Mouse (Mus musculus) layer of hippocampus, adult 2 months (tissue): ENCODE results near the gene Dnttip2. TPM values are rescaled to one million over a fixed set of nuclear protein-coding genes. Genes with fewer than 3 reads are reported as not detected.

ENCODE experiments used
- DNase-seq, 2 experiments: peaks; one replicate each; pipeline ENCODE4 v3.0.0; 2022; ENCODE audit warnings: low spot score in 2 of 2
- H3K27ac ChIP-seq: fragments of 200-600 bp; 2 replicates; pipeline ENCODE4 v1.8.1; 2022
- H3K4me3 ChIP-seq: fragments of 200-600 bp; 2 replicates; pipeline ENCODE4 v1.8.1; 2022; ENCODE audit warnings: mild to moderate bottlenecking
- CTCF ChIP-seq: fragments of 200-600 bp; conservative IDR thresholded peaks from 2 replicates; pipeline ENCODE4 v1.8.1; 2022; ENCODE audit warnings: antibody characterized with exemption, mild to moderate bottlenecking, moderate library complexity
- total RNA-seq, 2 experiments: library from RNA; stranded (reverse); gene quantifications; 2 replicates each; pipeline ENCODE4 v1.2.3; 2021

Gene Dnttip2
- total RNA-seq, 2 experiments from 2014 or later, result 30.1 to 30.5 TPM

DNA sequence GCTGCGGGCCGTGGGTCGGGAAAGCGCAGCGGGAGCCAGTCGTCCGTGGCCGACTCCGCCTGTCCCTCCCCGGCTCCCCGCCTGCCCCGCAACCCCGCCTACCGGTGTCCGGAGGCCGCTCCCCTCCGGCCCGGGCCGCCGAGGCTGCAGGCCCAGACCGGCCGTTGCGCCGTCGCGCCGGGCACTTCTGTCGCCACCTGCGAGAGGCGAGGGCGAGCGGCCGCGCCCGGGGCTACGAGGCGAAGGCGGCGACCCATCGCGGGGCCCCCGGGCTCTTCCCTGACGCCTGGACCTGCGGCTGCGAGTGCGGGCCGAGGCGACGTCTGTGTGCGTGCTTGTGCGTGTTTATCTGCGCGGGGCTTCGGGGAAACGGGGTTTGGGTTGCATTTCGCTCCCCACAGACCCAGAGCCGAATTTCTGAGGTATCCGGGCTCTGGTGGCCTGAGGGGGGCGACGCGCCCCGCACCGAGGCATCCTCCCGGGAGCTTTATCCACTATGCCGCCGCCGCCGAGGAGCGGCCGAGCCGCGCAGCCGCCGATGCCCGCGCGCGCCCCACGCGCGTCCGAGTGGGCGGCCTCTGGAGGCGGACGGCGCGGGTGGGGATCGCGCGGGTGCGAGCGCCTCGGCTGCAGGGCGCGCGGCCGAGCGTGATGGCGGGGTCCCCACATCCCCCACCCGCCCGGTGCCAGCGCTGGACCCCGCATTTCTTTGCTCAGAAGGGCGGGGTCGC lies 19.2 kb downstream of the Dnttip2 start:
- Histone ChIP-seq H3K4me3 (peak overlapping the region; percentile 94), H3K27ac (peak overlapping the region; percentile 100)
- peak; percentile 6; the same call in 1 of the 2 replicates for TF ChIP-seq CTCF
- peak; percentile 57 to 59 for DNase-seq

DNA sequence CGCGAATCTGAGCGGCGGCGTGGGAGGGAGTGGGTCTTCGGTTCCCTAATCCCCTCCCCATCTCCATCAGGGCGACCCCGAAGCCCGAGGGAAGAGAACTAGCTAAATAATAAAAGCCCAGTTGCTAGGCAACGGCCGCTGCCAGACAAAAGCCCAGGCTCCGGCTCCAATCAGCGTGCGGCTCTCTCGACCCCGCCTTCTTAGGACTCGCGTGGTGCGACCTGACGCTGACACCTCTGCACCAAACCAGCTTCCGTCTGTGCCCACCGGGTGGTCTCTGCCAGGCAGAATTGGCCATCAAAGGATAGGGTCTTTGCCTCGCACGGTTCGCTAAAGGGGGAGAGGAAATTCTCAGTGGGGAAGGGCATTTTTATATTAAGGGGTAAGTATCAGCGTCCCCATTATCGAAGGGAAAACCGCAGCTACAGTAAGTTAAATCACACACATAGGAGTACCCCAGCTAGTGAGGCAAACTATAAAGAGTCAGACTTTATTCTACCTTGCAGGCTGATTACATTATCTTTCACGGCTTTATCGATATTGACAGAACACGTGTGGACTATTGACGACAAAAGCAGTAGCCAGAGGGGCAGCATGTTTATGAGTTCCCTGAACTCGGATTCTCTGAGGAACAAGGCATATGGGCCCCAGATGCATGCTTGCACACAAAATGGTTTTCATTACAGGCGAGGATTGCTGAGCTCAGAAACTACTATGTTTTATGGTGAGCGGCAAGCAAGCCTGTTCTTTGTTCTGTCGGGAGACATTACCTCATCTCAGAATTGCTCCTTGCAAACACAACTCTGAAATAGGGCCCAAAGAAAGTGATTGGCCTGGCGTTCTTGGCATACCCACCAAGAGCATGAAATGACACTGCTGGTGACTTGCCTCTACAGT lies 20.0 kb downstream of the Dnttip2 start, which contains the start of gene Bcar3:
Gene Bcar3 (plus strand): TSS at position 183 of the 897 bp plus-strand sequence.
- Histone ChIP-seq H3K27ac (peak within 1 kb of the TSS; percentile 100), H3K4me3 (peak within 1 kb of the TSS; percentile 94)
- DNase-seq, result peak; percentile 90 to 95
- no peak for TF ChIP-seq CTCF

DNA sequence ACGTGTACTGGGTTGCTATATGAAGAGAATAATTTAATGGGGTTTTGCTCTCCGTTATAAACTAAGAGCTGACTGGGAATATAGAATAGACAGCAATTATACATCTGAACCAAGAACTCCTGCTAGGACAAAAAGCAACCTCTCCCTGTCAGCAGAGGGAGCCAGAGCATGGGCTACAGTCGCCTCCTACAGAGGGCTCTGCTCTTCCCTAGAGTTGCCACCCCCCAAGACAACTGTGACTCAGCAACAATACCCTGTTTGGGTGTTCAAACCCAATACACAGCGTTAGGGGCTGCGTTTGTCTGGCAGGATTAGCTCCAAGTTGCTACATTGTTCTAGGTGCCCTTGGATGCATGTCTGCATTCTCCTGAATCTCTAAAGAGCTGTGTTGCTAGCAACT lies 21.3 kb downstream of the Dnttip2 start:
- H3K27ac ChIP-seq, result peak overlapping the region; percentile 100
- peak; percentile 82 for TF ChIP-seq CTCF
- DNase-seq, result peak; percentile 62 to 72

DNA sequence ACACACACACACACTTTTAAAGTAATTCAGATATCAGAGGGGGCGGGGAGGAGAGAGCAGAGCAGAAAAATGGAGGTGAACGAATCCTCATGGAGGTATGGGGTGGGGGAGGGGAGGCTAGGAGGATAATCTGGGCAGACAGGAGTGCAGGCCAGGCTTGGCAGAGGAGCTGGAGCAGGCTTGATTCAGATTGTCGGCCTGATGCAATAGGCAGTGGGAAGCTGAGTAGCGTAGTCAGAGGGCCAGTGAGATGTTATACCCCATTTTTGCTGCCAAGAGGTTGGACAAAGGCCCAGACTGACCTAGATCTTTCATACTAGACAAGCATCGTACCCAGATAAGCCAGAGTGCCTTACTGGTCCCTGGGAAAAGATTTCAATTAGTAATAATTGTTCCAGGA lies 22.8 kb downstream of the Dnttip2 start:
- Histone ChIP-seq H3K4me3 (no peak overlapping the region), H3K27ac (no peak overlapping the region)
- TF ChIP-seq CTCF, result no peak
- no peak for DNase-seq

More for the DNA sequence above, 21.3 kb downstream of the Dnttip2 start:
- H3K4me3 ChIP-seq, result no peak overlapping the region

DNA sequence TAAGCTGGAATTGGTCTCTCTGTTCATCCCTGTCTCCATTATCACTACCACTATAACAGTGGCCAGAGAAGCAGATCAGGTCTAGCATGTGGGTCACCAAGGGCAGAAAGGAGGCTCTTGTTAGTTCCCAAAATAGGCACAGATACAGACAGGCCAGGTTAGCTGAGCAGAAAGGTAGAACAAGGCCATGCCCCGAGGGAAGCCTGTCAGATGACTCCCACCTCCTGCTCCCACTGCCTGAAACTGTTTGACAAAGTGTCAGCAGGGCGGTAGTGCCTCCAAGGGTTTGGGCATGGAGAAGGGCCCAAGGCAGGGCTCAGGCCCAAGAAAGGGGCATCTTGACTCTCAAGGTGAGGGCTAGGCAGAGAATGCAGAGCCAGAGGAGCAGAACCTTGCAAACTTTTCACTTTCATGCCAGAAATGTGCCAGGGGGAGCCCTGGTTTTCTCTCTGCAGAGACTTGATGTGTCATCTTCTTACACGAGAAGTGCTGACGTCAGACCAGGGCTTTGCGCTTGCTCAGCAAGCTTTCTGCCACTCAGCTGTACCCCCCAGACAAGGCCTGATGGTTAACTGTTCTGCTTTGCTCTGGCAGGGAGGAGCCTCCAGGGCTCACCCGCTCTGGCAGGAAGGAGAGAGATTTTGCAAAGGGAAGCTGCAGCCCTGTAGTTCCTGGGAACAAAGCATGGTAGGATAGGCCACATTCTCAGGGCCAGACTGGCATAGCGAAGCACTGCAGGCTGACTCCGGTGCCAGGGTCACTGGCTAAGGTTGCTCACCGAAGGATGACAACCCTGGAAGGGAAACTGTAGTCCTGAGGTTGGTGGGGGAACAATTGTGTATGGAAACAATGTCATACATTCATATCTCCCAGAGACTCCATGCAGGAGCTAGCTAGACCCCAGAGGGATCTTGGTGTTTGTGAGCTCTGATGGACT lies 27.1 kb downstream of the Dnttip2 start:
- no peak overlapping the region for H3K4me3 ChIP-seq
- peak; percentile 67 to 81 for DNase-seq
- no peak for TF ChIP-seq CTCF
- peak overlapping the region; percentile 83 for H3K27ac ChIP-seq

DNA sequence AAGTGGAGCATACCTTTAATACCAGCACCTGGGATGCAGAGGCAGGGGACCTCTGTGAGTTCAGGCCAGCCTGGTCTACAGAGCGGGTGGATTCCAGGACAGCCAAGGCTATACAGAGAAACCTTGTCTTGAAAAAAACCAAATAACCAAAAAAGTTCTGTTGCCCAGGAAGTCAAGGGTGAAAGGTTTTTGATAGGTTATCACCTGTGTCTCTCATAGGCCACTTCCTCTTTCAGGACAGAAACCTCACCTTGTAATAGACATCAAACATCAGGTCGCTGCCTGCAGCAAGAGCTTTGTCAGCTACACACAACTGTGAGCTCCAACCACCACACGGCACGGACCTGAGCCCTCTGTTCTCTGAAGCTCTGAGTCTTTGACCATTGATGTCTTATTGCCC lies 30.4 kb downstream of the Dnttip2 start:
- no peak for DNase-seq
- Histone ChIP-seq H3K4me3 (no peak overlapping the region), H3K27ac (no peak overlapping the region)
- no peak for TF ChIP-seq CTCF

DNA sequence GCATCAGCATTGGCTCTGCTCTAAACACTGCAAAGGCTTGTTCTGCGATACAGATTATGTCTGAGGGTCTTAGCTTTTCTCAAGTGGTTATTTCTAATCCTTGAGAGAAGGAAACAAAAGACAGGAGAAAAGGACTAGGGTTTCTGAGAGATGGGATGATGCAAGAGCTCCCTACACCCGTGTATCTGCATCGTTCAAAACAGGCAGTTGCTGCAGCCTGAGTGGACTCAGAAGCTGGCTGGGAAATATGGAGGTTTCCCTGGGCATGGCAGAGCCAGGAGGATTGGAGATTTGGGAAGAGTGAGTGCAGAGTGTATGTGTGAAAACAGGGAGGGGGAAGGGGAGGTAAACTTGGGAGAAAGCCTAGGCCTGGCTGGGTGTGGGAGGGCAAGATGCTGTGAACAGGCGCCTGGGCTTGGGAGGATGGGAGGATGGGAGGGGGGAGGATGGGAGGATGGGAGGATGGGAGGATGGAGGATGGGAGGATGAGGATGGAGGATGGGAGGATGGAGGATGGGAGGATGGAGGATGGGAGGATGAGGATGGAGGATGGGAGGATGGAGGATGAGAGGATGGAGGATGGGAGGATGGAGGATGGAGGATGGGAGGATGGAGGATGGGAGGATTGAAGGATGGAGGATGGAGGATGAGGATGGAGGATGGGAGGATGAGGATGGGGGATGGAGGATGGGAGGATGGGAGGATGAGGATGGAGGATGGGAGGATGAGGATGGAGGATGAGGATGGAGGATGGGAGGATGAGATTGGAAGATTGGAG lies 33.9 kb downstream of the Dnttip2 start:
- H3K27ac ChIP-seq, result no peak overlapping the region
- no peak for DNase-seq
- TF ChIP-seq CTCF, result no peak
- H3K4me3 ChIP-seq, result no peak overlapping the region

DNA sequence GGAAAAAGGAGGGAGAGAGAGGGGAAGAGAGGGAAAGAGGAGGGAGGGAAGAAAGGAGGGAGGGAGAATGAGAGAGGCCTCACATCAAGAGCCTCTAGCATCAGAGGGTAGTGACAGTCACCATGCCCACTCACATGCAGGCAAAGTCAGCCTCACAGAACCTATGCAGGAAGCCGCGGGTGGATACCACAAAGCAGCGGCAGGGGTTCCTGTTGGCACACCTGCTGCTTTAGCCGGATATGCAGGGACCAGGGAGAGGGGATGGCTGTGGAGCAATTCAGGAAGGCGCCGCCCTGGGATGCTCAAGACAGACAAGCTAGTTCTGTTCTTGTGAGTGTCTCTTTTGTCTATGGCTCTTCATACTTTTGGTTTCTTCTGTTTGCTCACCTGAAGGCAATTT lies 34.8 kb downstream of the Dnttip2 start:
- TF ChIP-seq CTCF, result no peak
- DNase-seq, result no peak
- Histone ChIP-seq H3K4me3 (no peak overlapping the region), H3K27ac (no peak overlapping the region)

DNA sequence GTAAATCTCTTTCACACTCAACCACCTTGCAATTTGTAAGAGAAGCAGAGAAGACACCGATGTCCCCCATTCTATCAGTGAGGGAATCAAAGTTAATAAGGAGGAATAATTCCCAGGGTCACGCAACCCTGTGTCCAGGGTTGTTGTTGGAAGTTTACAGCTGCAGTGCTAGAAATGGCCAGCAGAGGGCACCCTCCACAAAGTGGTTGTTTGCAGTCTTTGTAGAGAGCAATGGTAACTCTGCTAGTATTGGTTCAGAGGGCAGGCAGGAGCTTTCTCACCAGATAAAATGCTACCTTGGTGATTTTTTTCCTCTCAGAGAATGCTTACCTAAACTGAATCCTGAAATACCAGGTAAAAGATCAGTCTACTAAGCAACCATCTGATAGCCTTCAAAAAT lies 37.9 kb downstream of the Dnttip2 start:
- TF ChIP-seq CTCF, result peak; percentile 99
- DNase-seq, result peak; percentile 62 to 89
- Histone ChIP-seq H3K4me3 (no peak overlapping the region), H3K27ac (no peak overlapping the region)

DNA sequence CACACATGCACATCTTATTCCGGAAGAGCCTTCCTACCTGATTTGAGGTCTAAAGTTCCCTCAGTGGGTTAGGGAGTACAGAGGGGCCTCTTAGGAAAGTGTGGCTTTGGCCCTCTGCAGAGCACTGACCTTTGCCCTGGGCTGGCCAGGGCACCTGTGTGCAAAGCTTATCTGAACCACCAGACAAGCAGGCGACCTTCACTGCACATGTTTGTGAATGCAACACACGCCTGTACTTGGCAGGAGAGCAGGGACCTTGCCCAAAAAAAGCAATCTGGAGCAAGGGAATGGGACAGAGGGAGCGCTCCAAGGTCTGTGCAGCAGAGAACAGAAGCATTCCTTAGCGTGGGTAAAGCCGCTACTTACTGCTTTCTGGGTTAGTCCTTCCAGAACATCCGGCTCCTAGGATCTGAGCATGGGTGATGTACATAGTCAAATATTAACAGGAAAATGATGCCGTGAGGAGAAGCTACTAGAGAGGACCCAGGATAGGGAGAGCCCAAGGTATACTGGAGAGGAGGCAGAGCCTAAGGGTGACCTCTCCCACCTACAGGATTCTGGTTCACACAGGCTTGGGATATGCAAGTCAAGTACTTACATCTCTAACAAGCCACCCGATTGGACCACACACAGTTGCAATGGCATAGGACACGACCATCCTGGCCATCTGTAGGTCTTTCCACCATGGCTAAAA lies 38.9 kb downstream of the Dnttip2 start:
- DNase-seq, result no peak
- no peak for TF ChIP-seq CTCF

DNA sequence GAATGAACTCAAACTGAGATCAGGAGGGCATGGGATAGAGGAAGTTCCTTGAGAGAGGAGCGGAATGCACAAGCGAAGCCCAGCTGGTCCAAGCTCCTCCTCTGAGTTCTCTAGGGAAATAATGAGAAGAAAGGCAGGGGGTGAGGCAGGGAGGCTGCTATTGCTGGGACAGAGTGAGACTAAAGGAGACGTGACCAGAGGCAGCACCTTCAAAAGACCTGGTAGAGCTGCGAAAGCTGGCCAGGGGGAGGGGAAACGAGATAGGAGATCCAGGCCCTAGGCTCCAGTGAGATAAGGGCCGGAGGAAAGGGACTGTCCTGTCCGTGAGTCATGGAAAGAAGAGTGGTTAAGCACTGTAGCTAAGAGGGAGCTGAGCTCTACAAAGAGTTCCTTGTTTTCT lies 39.7 kb downstream of the Dnttip2 start:
- no peak overlapping the region for H3K4me3 ChIP-seq
- no peak for TF ChIP-seq CTCF
- H3K27ac ChIP-seq, result no peak overlapping the region
- DNase-seq, result no peak

More for the DNA sequence above, 38.9 kb downstream of the Dnttip2 start:
- Histone ChIP-seq H3K4me3 (no peak overlapping the region), H3K27ac (no peak overlapping the region)
